Mouse (Mus musculus): Measurements from ENCODE around the gene Tceanc2.

DNA sequence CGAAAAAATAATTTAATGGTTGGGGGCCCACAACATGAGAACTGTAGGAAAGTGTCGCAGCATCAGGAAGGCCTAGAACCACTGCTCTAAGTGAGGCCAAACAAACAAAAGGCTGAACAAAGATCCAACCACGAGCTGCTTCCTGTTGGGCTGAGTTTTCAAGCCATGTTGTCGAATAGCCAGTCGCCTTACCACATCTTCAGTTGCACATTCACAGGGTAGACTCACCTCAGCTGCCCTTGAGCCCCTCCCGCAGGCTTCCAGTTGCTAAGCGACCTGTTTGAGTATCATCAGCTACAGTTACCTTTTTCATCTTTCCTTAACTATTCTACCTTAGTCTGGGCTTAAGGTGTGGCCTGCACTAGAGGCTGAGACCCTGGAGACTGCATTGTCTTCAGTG is 24.1 kb upstream of the Tceanc2 start:
- TF ChIP-seq CHD1 (IDR thresholded peaks at IDR 0.05; ENCODE audit: low read depth, low read length) = no peak
- no peak for TF ChIP-seq CTCF (conservative IDR thresholded peaks at IDR 0.05 in 1 of 2, IDR thresholded peaks at IDR 0.05 in 1 of 2; ENCODE audit: low read depth in 2 of 2, low read length in 2 of 2)
- TF ChIP-seq POLR2AphosphoS2 (IDR thresholded peaks at IDR 0.05; ENCODE audit: low read depth, low read length) = no peak
- TF ChIP-seq NRF1 (IDR thresholded peaks at IDR 0.05; ENCODE audit: low read depth, low read length) = no peak
- TF ChIP-seq MYC (IDR thresholded peaks at IDR 0.05; ENCODE audit: low read depth, low read length) = no peak
- TF ChIP-seq RAD21 (IDR thresholded peaks at IDR 0.05; ENCODE audit: low read depth, low read length) = no peak
- no peak for TF ChIP-seq EP300 (IDR thresholded peaks at IDR 0.05; ENCODE audit: low read length)
- no peak for TF ChIP-seq USF1 (IDR thresholded peaks at IDR 0.05; ENCODE audit: low read depth, low read length)
- no peak for TF ChIP-seq E2F4 (IDR thresholded peaks at IDR 0.05; ENCODE audit: insufficient replicate concordance, low read depth, low read length)

All from CH12.LX (cell line).